Mouse (Mus musculus) neural tube, postnatal 0 days (tissue): ENCODE data around the gene Nub1. TPM values are rescaled to one million over a fixed set of nuclear protein-coding genes. Genes with fewer than 3 reads are reported as not detected.

ENCODE experiments used
- polyA plus RNA-seq: library from polyadenylated mRNA; unstranded; fragments of >200 nt; fragmentation: Nextera tagmentation; extraction: Ambion mirVana; gene quantifications from 2 replicates; pipeline ENCODE4 v1.2.1, GENCODE M21; 2015

Nub1 gene
- polyA plus RNA-seq: 38.0 and 39.7 TPM in 2 replicates

GRCm38 (mm10) chr5:24685366-24686093, at the start of gene Nub1:
Gene Nub1, plus strand, starts transcription at chr5:24685532.

GRCm38 (mm10) chr5:24730488-24730871, 45.1 kb downstream of the Nub1 start, which contains the start of gene Wdr86:
Gene Wdr86, minus strand, starts transcription at chr5:24730727.

DNA sequence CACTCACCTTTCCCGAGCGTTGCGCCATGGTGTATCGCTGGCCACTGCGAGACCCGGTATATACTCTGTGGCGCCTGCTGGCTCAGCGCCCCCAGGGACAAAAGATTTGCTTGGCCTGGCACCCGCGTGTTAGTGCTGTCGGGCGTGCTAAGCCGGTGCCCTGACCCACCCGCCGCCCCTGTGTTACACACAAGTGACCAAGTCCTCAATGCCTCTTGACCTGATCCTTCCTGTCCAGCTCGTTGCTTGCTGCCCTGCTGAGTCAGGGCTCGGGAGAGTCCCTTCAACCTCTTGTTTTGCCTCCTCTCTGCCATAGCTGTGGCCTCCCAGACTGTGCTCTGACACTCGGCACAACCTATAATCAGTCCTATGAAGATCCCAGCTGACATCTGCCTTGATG, 72.5 kb downstream of the Nub1 start, which contains the start of gene Crygn:
Gene Crygn (minus strand): TSS at position 193 of the 400 bp plus-strand sequence.

Other genes with a start within 250 kb of the Nub1 start
- gene Fastk, start 240.2 kb upstream of the Nub1 start, polyA plus RNA-seq: 94.2 and 114 TPM in 2 replicates
- gene Tmub1, start 237.7 kb upstream of the Nub1 start, polyA plus RNA-seq: 50.6 and 57.4 TPM in 2 replicates
- gene Agap3, start 233.4 kb upstream of the Nub1 start, polyA plus RNA-seq: 156 and 161 TPM in 2 replicates
- 10.1 and 10.9 TPM in 2 replicates for gene Gbx1, start 158.3 kb upstream of the Nub1 start, polyA plus RNA-seq
- 0.13 and 0.36 TPM in 2 replicates for gene Asb10, start 144.6 kb upstream of the Nub1 start, polyA plus RNA-seq
- 0.08 and 0.13 TPM in 2 replicates for gene 4931409K22Rik, start 128.7 kb upstream of the Nub1 start, polyA plus RNA-seq
- 62.4 and 65.5 TPM in 2 replicates for gene Abcf2, start 108.1 kb upstream of the Nub1 start, polyA plus RNA-seq
- gene Chpf2, start 98.8 kb upstream of the Nub1 start, polyA plus RNA-seq: 22.6 and 26.3 TPM in 2 replicates
- gene Smarcd3, start 61.1 kb upstream of the Nub1 start, polyA plus RNA-seq: 160 and 164 TPM in 2 replicates
- gene Wdr86, start 45.2 kb downstream of the Nub1 start, polyA plus RNA-seq: 3.3 and 5.0 TPM in 2 replicates
- gene Crygn, start 72.5 kb downstream of the Nub1 start, polyA plus RNA-seq: 3.0 and 4.5 TPM in 2 replicates
- gene Rheb, start 157.1 kb downstream of the Nub1 start, polyA plus RNA-seq: 263 and 296 TPM in 2 replicates